Mouse (Mus musculus) CD4-positive, CD25-positive, alpha-beta regulatory T cell (primary cell): Measurements from ENCODE around the gene Slbp. TPM values are rescaled to one million over a fixed set of nuclear protein-coding genes. Genes with fewer than 3 reads are reported as not detected.

ENCODE experiments used
- polyA plus RNA-seq: library from polyadenylated mRNA; unstranded; fragments of 100-300 nt; shearing (Covaris generic); gene quantifications from one replicate; pipeline ENCODE4 v1.2.1, GENCODE M21; 2017

The Slbp gene
- polyA plus RNA-seq: 131 TPM

GRCm38 (mm10) chr5:33651921-33652782, at the start of gene Slbp:
Gene Slbp (minus strand): TSS chr5:33652574.

GRCm38 (mm10) chr5:33657787-33658663, 5.7 kb upstream of the Slbp start, which contains the start of the genes Tacc3 and Tmem129:
Gene Tacc3 (plus strand): TSS chr5:33658128.
Gene Tmem129 (minus strand): TSS chr5:33658416.

GRCm38 (mm10) chr5:33629301-33629987, 22.9 kb downstream of the Slbp start, which contains the start of the genes Fam53a and Gm9903:
Gene Fam53a (minus strand): TSS chr5:33629635.
Gene Gm9903 (plus strand): TSS chr5:33629925.

Other genes starting within 250 kb of the Slbp start
- not detected for gene Nkx1-1, start 218.6 kb downstream of the Slbp start, polyA plus RNA-seq
- 84.9 TPM for gene Fam53a, start 22.9 kb downstream of the Slbp start, polyA plus RNA-seq
- gene Gm9903, start 22.6 kb downstream of the Slbp start, polyA plus RNA-seq: 0.60 TPM
- 16.1 TPM for gene Tacc3, start 5.6 kb upstream of the Slbp start, polyA plus RNA-seq
- gene Tmem129, start 5.8 kb upstream of the Slbp start, polyA plus RNA-seq: 34.5 TPM
- 0.26 TPM for gene Fgfr3, start 69.1 kb upstream of the Slbp start, polyA plus RNA-seq
- 127 TPM for gene Letm1, start 130.2 kb upstream of the Slbp start, polyA plus RNA-seq
- gene Nsd2, start 168.2 kb upstream of the Slbp start, polyA plus RNA-seq: 22.4 TPM